Mouse (Mus musculus) subcutaneous adipose tissue, adult 2 months (tissue): ENCODE results near the gene Gm21394. TPM values are rescaled to one million over a fixed set of nuclear protein-coding genes. Genes with fewer than 3 reads are reported as not detected.

Experiments used
- polyA plus RNA-seq: library from polyadenylated mRNA; depleted of rRNA; stranded (reverse); fragments of >200 nt; gene quantifications from 2 replicates; pipeline ENCODE4 v1.2.3, GENCODE M21; 2012; ENCODE audit warnings: low replicate concordance; rRNA removed

The Gm21394 gene
- not detected in 2 replicates for polyA plus RNA-seq

GRCm38 (mm10) chrY:84564807-84565206 is at the start of gene Gm21394:
TSS of gene Gm21394 (minus strand) at chrY:84564907.

Other genes with a start within 250 kb of the Gm21394 start
- gene Gm21409, start 181.8 kb upstream of the Gm21394 start, polyA plus RNA-seq: not detected in 2 replicates